Mouse (Mus musculus): Measurements from ENCODE around the gene Fbn1.

Fbn1 gene

DNA sequence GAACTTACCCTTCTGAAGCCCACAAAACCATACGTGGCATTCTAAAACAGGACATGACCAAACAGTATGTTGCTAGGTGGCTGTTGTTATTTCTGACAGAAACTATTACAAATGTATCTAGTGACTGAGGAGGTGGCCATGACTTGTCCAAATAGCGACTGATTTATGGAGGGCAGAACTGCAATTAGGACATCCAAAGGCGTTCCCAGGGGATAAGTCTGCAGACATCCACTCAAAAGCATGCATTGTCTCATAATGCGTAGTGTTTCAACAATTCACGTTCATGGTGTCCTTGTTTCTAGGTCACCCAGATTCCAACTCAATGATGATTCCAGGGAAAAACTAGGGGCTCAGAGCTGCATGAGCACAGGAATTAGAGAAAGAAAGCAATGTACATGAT lies 53.0 kb downstream of the Fbn1 start:
- DNase-seq = no peak

DNA sequence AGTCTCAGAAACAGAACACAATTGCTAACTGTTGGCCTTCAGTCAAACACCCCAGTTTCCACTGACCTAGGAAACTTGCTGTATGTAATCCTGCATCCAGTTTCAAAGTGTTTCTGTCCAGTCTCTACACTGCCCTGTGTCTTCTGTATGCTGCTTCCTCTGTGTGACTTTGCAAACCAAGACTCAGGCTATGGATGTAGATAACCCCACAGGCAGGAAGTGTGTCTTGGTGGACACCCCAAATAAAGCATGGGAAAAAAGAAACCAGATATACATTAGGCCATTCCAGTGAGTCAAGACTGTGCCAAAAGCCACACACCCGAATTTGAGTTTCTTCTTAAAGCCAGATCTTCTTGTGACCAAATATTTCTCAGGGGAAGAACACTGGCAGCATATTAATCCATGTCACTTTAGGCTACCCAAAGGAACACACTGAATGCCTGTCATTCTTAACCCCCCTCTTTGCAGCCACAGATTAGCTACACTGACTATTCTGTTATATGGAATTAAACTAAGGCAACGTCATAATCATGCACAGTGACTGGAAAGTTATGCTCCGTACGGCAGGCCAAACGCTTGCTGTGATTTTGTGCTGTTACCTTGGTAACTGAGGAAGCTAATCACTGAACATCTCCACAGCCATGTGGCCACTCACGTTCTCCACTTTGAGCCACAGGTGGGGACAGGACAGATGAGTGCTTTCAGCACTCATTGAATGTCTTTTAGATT lies 55.3 kb downstream of the Fbn1 start:
- no peak for DNase-seq

DNA sequence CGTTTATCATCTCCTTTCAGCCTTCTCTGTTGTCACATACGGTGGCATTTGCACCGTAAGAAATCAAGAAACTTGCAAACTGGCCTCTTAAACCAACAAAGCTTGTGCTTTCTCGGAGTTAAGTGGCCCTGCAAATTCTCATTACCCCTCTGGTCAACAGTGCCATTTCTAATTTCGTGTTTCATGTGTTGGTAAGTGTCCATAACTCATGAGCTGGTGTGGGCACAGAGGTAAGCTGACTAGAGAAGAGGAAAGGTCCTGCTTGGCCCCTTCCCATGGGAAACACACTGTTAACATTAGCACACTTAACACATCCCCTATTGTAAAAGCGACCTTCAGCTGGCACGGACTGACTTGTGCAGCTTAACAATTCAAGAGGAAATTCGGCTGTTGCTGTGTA lies 58.4 kb downstream of the Fbn1 start:
- DNase-seq = no peak

DNA sequence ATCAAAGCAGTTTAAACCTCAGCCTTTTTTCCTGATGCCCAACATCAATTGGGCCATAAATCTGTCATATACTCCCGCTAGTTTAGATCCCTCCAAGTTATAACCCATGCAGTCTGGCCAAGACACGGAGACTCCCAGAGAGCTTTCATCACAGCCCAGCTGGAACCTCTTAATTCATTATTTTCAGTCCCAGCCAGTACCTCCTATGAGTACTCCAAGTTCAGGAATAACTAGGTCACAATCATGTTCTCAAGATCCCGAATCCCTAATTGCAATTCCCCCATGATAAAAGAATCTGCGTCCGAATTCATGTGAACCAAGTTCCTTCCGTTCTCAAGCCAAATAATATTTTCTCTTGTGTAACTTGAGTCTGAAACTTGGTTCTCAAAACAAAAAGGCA lies 58.9 kb downstream of the Fbn1 start:
- DNase-seq = no peak

DNA sequence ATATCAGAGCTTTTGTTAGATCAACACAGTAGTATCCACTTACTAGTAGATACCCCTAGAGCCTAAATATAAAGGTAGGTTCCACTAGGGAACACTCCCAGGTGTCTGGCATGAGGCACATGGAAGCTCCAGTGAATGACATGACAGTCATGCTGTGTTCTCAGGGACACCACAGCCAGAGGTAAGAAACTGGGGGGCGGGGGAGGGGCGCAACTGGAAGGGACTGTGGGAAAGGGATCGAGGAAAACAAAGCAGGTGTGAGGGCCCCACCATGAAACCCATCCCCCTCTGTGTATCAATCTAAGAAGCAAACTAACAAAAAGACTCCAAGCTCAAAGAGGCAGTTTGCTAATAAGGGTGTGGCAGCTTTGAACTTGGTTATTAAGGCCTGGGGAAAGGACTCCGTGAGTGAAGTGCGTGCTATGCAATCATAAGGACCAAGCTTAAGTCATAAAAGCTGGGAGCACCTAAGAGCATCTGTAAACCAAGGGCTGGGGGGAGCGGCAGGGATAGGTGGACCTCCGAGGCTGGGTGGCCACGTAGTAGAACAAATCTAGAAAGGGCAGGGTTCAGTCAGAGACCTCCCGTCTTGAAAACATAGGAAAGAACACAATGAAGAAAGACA lies 60.4 kb downstream of the Fbn1 start:
- DNase-seq = no peak

DNA sequence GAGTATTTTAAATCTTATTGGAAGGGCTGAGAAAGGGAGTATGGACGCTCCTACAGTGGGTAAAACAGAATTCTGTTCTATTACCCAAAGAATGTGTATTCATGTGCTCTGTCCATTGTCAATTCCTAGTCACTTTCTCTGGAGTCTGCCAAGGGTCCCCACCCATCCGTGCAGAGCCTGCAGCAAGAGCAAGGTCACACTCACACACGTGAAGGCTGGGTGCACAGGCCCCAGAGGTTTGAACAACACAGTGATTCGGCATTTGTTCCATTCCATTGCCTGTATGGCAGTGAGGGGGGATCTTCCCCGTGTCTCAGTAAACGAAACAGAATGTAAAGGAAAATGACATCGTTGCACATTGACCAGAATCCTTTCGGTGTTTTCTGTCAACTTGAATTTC lies 69.4 kb downstream of the Fbn1 start:
- DNase-seq = no peak

DNA sequence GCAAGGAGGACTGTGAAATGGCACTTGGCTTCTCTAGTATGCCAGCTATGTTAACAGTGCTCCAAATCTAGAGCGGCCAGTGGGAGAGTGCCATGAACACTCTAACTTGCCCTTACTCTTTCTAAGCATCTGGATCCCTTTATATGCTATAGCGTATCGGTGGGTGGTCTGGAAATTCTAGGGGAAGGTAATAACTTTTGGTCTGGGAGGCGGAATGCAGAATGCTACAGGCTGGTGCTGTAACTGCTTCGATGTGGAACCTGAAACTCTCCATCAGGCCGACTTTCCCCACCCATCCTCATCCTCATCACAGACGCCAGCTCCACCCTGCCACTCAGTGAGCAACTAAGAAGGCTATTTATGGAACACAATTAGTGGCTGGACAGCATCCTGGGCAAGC lies 71.6 kb downstream of the Fbn1 start:
- no peak for DNase-seq

DNA sequence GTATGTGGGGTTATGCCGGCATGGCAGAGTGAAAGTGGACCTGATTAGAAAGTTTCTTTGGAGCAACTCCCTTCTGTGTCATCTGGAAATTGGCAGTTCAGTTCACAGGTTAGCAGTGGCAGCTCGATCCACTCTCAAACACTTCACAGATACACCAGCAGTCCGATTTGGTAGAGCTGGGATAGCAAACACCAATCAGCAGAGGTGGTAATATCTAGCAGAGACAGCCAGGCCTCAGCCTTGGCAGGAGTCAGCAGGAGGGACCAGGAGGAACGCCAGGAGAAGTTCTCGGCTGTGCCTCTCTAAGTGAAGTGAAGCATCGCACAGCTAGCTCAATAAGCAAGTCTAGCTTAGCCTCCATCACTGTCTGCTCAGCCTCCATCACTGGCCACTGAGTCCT lies 74.3 kb downstream of the Fbn1 start:
- no peak for DNase-seq

DNA sequence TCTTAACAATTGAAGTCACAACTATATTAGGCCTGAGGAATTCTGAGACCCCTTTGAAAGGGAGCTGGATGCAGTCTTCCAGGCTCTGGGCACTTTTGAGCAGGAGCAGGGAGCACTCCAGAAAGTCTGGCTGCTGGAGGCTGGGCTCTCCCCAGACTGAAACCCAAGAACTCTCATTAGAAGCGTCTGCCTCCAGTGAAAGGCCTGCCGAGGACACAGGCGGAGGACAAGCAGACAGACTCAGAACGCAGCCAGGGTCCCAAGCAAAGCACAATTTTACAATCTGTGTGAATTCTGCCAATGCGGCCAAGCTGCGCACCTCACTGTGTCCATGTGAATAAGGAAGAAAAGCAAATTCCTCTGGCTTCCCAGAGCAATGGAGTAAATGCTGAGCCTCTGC lies 76.3 kb downstream of the Fbn1 start:
- no peak for DNase-seq

DNA sequence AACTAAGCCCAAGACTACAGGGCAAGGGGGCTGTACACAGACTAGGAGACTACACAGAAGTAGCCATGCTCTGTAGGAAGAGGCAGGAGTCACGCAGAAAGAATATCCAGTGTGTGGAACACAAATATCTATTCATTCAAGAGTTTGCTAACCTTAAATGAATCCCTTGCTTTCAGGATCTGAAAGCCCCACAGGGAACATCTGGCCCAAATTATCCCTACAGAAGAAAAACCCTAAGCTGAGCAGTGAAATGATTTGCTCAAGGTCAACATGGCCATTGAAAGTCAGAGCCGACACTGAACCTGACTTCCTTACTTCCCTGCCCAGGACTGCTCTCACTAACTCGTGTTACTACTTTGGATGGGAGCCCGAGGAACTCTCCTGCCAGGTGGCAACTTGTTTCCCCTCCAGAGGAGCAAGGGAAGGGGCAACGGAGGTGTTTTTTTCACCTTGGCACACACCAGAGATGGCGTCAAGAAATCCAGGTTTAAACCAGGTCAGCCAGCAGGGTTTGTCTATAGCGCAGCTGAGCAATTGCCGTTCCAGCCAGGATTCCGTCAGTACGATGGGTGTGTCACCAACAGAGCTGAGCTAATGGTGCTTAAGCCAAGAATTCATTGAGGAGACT lies 78.9 kb downstream of the Fbn1 start:
- DNase-seq = peak in 1 of 2 experiments; percentile 20

DNA sequence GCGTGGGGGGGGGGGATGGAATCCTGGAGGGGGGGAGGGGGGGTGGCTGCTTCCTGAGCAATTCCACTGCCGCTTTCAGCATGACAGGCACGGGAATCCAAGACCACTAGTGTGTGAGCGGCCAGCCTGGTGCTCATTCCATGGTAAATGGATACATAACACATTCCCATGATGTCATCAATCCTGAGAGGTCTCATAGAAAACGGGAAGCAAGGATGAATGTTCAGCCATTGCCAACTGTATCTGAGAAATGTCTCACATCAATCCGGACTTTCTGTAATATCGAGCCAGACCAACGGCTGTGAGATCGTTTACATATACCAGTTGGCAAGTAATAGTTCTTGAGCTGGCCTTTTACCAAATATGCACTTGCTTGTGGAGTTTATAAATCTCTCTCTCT lies 87.2 kb downstream of the Fbn1 start:
- peak in 1 of 2 experiments; percentile 34 for DNase-seq

DNA sequence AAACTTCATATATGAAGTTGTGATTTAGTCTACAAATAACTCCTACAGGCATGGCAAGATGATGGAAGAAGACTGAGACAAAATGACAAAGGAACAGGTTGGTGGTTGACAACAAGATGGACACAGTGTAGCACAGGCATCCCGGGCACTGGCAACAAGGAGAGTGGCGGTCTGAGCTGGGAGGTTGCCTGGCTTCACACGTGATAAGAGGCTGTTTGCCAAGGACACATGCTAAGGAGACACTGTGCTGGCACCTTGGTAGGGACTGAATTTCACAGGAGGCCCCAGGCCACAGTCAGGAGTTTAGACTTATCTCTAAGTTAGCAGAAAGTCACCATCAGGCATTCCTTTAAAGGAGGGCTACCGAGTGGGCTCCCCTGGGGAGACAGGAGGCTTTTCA lies 88.1 kb downstream of the Fbn1 start:
- DNase-seq = no peak

DNA sequence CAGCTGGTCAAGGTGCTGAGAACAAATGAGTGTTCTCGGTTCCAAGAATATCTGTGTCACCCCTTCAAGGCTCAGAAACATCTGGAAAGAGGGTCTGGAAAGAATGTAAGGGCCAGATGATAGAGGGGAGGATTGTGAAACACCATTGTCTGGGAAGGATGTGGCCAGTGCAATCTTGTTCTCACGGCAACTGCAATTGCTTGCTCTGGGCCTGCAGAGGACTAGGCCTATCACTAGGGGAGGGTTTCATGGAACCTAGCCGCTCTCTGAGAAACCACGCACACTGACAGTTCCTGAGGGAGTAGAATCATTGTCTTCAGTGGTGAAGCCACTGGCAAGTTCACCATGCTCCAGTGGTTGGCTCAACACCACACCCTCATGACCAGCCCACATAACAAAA lies 89.2 kb downstream of the Fbn1 start:
- DNase-seq = no peak

DNA sequence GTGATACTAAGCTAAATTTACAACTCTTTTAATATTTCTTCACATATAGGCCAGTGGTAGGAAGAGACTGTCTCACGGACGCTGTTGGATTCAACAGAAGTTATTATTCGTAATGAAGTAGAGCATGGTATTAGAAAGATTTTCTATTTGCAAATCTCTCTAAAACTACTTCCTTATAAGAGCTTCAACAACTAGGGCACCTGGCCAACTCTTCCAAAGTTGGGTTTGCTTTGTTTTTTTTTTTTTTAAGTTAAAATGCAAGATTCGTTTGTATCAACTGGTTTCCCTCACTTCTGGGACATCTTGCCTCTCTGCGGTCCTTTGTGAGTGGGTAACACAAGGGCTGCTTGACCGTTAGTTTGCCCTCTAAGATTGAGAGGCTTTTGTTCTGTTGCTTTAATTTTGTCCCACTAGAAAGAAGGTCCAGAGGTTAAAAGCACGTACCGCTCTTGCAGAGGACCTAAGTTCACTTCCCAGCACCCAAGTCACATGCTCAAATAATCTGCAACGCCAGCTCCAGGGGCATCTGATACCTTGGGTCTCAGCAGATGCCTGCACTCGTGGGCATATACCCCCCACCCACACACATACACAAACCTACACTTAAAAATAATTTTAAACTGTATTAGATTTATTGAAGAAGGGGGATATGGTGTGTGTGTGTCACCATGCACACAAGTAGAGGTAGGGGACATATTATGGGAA lies 91.1 kb downstream of the Fbn1 start:
- no peak for DNase-seq

DNA sequence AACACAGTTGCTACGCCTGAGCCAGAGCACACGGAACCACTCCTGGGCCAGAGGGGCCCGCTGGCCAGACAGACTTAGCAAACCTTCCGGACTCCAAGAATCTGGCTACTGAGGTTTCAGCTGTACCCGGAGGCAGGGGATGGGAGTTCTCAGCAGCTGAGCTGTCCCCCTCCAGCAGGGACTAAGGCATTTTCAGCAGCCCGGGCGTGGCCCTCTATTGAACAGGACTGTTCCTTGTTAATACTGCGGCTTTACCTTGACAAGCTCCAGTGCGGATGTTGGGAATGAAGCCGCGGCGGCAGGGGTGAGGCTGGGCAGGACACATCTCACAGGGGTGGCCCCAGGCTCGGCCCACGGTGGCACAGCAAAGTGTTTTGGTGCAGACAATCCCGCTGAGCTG lies 95.4 kb downstream of the Fbn1 start:
- DNase-seq = peak in 1 of 2 experiments; percentile 23

DNA sequence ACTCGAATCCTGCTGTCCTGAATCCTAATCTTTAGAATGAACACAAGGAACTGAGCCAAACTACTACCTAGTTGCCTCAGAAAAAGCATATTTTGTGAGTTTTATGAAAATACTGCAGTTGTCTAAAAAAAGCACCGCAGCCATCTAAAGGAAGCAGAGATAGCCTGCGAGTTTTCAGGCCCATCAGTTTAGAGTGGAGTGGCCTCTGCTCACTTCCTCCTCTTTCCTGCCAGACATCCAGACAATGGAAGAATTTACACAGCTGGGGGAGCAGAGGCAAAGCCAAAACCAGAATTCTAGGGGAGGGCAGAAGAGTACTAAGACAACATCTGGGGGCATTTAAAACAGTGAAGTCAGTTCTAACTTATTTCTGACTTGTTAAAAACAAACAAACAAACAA lies 96.0 kb downstream of the Fbn1 start:
- peak in 1 of 2 experiments; percentile 25 for DNase-seq

DNA sequence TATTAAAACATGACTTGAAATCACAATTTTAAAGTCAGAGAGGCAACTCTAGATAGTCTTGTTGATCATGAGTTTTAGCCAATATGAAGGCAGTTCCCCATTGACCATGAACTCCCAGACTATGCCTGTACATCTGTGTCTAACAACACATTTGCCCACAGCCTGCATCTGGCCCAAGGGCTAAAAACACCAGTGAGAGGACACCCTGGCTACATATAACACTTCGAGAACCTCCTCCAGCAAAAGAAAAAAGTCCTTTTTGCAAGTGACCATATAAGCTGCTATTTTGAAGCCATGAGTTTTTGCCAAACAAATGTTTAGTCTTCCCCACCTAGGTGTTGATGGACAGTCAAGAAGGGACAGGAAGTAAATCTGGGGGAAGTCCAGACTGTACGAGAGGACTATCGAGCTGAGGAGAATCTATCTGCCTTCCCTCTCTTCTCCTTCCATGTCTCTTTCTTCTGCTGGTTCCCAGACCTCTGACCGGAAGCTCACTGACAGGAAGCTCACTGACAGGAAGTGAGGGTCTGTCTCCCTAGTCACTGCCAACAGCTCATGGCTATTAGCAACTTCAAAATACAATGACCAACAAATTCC lies 103.2 kb downstream of the Fbn1 start:
- peak; percentile 21 to 36 for DNase-seq

DNA sequence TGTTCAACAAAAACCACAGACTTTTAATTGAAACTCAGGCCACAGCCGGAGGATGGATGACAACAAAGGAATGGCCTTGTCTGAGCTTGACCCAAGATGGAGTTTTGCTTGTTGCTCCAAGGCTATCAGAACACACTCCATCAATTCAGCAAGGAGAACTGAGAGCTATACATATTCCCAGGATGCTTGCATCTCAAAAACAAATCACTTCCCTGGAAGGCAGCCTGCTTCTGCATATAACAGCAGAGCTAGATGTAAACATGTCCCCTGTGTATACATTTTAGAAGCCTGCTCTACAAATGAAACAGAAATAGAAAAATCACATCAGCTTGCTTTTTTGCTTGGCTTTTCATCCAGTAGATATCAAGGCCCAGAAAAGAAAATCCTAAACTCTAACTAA lies 105.5 kb downstream of the Fbn1 start:
- DNase-seq = no peak

DNA sequence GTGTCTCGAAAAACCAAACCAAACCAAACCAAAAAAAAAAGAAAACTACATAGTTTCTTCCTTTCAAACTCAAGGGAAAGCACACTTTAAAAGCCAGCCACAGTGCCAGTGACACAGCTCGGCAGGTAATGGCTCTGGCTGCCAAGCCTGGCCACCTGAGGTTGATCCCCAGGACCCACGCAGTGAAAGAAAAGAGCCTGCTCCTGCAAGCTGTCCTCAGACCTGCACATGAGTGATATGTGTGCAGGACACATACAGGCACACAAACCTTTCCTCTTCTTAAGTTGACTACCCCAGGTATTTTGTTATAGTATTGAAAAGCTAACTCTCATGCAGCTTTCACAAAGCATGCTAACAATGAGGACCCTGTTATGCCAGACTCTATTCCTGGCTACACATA lies 107.7 kb downstream of the Fbn1 start:
- no peak for DNase-seq

DNA sequence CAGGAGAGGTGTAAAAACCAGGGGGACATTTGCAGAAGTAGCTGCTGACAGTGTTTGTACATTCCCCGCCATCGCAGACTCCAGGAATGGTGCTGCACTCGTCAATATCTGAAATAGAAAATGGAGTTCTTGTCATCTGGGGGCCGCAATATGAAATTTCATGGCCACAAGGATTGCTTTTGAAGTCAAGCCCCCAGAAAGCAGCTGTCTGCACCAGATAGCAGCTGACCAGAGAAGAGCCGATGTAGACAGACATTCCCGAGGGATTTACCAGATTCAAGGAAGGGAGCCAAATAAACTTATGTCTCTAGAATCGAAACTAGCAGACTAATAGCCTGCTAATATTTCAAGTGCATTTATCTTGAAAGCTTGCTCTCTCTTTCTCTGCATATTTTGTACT lies 110.0 kb downstream of the Fbn1 start:
- DNase-seq = no peak

DNA sequence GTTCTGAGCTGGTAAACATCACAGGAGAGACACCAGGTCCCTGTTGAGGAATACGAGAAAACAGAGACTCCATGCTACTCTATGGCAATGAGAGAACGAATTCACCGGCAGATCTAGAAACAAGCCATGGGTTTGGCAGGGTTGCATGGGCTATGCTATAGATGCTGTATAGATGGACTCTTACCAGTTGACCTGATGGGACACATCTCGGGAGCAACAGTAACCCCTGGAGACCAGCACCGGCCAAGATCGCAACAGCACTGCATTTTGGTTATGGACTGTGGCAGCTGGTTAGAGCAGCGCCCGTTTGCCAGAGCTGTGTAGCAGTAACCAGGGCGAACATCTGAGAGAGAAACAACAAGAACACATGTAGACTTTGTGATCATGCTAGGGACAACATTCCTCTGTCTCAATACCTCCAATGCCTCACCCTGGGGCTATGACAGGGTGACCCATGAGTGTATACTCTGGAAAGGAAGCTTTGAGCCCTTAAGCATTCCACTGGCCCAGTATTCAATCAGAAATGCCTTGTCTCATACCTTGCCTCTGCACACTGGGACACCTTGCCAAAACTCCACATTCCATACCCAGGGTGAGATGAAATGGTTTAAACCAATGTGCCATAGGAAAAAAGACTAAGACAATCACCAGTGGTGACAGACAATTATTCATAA lies 113.2 kb downstream of the Fbn1 start:
- no peak for DNase-seq

DNA sequence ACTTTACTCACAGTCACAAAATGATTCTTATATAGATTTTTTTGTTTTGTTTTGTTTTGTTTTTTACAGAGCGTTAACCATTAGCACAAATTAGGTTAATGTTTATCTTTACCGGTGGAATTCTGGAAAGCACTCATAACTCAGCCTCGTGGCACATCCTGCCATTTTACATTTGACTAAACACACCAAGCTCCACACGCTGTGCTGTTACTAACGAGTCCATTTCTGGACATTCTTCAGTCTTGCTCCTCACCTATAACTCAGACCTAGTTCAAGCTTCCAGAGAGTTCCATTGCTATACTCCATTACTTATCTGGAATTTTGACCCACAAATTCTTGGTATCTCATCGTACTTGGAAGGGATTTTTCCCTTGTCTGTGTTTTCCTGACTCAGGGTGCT lies 116.2 kb downstream of the Fbn1 start:
- no peak for DNase-seq

DNA sequence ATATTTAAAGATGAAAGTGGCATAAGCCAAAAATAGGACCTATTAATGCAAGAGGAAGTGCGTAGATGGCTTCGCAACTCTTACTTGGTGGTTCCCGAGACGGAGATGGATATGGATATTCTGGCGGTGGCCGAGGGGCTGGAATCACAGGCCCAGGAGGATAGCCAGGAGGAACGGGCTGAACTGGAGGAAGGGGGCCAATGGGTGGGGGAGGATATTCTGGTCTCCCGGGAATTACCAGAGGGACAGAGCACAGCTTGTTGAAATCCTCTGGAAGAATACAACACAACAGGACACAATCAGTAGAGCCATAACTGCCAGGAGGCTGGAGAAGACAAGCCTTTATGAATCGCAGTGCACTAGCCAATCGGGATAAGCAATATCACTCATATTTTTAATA lies 118.0 kb downstream of the Fbn1 start:
- no peak for DNase-seq
